In genomic region chrX:136304295-136304694, GRCm38 (mm10) we compare ENCODE assay signal across 8 mouse cellular contexts. TPM values are rescaled to one million over a fixed set of nuclear protein-coding genes. Genes with fewer than 3 reads are reported as not detected.
DNase-seq lines count a peak whose midpoint lies in the region; ATAC-seq and TF ChIP-seq lines count a peak whose summit lies in the region.

No protein-coding gene starts in this region.

- H3K36me3 ChIP-seq in hindbrain, embryonic 14.5 days (replicated peaks; ENCODE audit: control insufficient read depth, insufficient read depth) = no peaks in the 10 kb centered on the region

- DNase-seq in gastrocnemius, adult 18-20 months (ENCODE audit: low spot score) = peak; percentile 1
- no peak for DNase-seq in gastrocnemius, adult 8-10 months (ENCODE audit: low spot score in 2 of 2)
- peak; percentile 12 for DNase-seq in ovary, postnatal 14 days (ENCODE audit: low spot score)
- DNase-seq in ovary, adult 18-20 months (ENCODE audit: low spot score) = no peak
- DNase-seq in brain, embryonic 14.5 days (ENCODE audit: low read depth) = peak; percentile 48
- peak; percentile 67 for DNase-seq in hindbrain, embryonic 14.5 days (ENCODE audit: low spot score)
- peak; percentile 57 for DNase-seq in lung, postnatal 36 days

- H3K9me3 ChIP-seq in hindbrain, embryonic 14.5 days (ENCODE audit: control insufficient read depth, low read length) = no peaks in the 10 kb centered on the region

- ATAC-seq in hindbrain, embryonic 14.5 days (ENCODE audit: low FRiP score) = no peak; the same call in 1 of the 2 replicates
- ATAC-seq in erythroid progenitor cell, adult 5-6 weeks (replicated peaks; ENCODE audit: low FRiP score, poor library complexity, severe bottlenecking) = no peak

- H3K27ac ChIP-seq in hindbrain, embryonic 14.5 days = no peak overlapping the region

- no peaks in the 10 kb centered on the region for H3K4me1 ChIP-seq in hindbrain, embryonic 14.5 days (replicated peaks; ENCODE audit: control insufficient read depth, insufficient read depth, low read length)

- peak; percentile 54; the same call in 1 of the 2 replicates for TF ChIP-seq CTCF in brain, embryonic 14.5 days (IDR thresholded peaks at IDR 0.05; ENCODE audit: borderline replicate concordance, extremely low read depth, insufficient read depth, insufficient read length)

- no peak overlapping the region for H3K4me3 ChIP-seq in hindbrain, embryonic 14.5 days (replicated peaks; ENCODE audit: low read length)

- no peaks in the 10 kb centered on the region for H3K27me3 ChIP-seq in hindbrain, embryonic 14.5 days (ENCODE audit: control insufficient read depth, insufficient read depth, low read length)

- no peak overlapping the region for H3K9ac ChIP-seq in hindbrain, embryonic 14.5 days

- H3K4me2 ChIP-seq in hindbrain, embryonic 14.5 days (replicated peaks) = no peak overlapping the region

- TF ChIP-seq POLR2A in brain, embryonic 14.5 days (IDR thresholded peaks at IDR 0.05; ENCODE audit: borderline replicate concordance, extremely low read depth, insufficient read depth, insufficient read length, poor library complexity, severe bottlenecking) = no peak

RNA-seq across cellular contexts. Expression of gene Bex3, which starts 34.2 kb away (rescaled TPM):
- 1 to 10 TPM; 2.1 to 2.6 TPM for total RNA-seq in gastrocnemius, adult 18-20 months (2021)
- total RNA-seq in gastrocnemius, adult 8-10 months (2022) = 1 to 10 TPM; 1.0 to 2.0 (median 1.7) TPM
- 619 and 631 TPM in 2 replicates for polyA plus RNA-seq in brain, embryonic 14.5 days (2012; rRNA removed)
- polyA plus RNA-seq in hindbrain, embryonic 14.5 days (2014; fragmentation: Nextera tagmentation; extraction: Ambion mirVana) = 749 and 760 TPM in 2 replicates
- 96.2 and 127 TPM in 2 replicates for total RNA-seq in erythroid progenitor cell, adult 5-6 weeks (2015; ENCODE audit: low replicate concordance)
- 26.9 and 32.9 TPM in 2 replicates for total RNA-seq in erythroid progenitor cell, adult 5-6 weeks (2017; ENCODE audit: low replicate concordance)

RNA-seq across cellular contexts. Expression of gene Tceal9, which starts 59.4 kb away (rescaled TPM):
- total RNA-seq in gastrocnemius, adult 18-20 months (2021) = 10 to 100 TPM; 23.4 to 29.8 TPM
- 10 to 100 TPM; 21.0 to 27.8 (median 24.2) TPM for total RNA-seq in gastrocnemius, adult 8-10 months (2022)
- polyA plus RNA-seq in brain, embryonic 14.5 days (2012; rRNA removed) = 194 and 222 TPM in 2 replicates
- 247 and 268 TPM in 2 replicates for polyA plus RNA-seq in hindbrain, embryonic 14.5 days (2014; fragmentation: Nextera tagmentation; extraction: Ambion mirVana)
- total RNA-seq in erythroid progenitor cell, adult 5-6 weeks (2015; ENCODE audit: low replicate concordance) = 47.8 and 73.9 TPM in 2 replicates
- 80.9 and 85.2 TPM in 2 replicates for total RNA-seq in erythroid progenitor cell, adult 5-6 weeks (2017; ENCODE audit: low replicate concordance)

Comparison
In these comparisons a context has a peak if more than half of its experiments do, and no peak if none do; other contexts are left out.
1. DNase-seq: peak in gastrocnemius, adult 18-20 months (single experiment), ovary, postnatal 14 days (single experiment), brain, embryonic 14.5 days (single experiment), hindbrain, embryonic 14.5 days (single experiment) and lung, postnatal 36 days (single experiment); none in gastrocnemius, adult 8-10 months (0 of 2) and ovary, adult 18-20 months (single experiment).
2. RNA of gene Bex3, which starts 34.2 kb away (total RNA-seq): 26.9 to 127 TPM in erythroid progenitor cell, adult 5-6 weeks; 2.1 to 2.6 TPM in gastrocnemius, adult 18-20 months and 1.0 to 2.0 TPM in gastrocnemius, adult 8-10 months; every median in the first group is over 4 times any median in the second.